Mouse (Mus musculus): ENCODE measurements around the gene Fstl4. TPM values are rescaled to one million over a fixed set of nuclear protein-coding genes. Genes with fewer than 3 reads are reported as not detected.

Fstl4 gene
- total RNA-seq, 4 experiments from 2014 or later: 3.0 to 9.4 (median 4.3) TPM

DNA sequence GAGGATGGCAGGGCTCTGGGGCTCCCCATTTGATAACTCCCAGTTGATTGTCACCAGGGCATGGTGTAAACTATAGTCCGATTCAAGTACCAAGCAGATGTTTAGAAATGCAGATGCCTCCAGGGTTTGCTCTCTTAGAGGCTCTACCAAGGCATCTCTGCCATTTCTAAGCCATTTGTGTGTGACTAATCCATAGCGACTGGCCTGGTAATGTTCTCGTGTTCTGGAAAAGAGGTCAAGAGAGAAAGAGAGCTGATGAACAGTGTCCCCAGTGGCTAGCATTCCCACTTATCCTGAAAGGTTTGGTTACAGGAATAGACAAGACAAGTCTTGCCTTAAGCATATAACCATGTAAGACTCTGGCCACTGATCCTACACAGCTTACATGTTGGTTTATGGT lies 3.5 kb downstream of the Fstl4 start:
- no peak for DNase-seq (ENCODE audit: low spot score)

DNA sequence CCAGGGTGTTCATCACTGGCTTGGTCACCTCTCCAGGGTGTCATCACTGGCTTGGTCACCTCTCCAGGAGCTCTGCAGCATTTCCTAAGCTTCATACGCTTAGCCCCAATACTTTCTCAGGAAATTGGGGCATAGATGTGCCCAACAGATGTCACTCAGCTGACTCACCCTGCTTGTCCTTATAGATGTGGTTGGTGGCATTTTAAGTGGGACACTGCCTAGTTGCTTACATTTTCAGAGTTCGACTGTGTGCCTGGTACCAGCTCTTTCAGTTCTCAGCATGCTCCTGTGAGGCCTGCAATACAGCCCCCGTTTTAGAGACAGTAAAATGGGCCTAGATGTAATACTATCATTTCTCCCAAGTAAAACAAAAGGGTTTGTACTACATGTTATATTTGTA lies 8.6 kb downstream of the Fstl4 start:
- DNase-seq (ENCODE audit: low spot score): no peak

DNA sequence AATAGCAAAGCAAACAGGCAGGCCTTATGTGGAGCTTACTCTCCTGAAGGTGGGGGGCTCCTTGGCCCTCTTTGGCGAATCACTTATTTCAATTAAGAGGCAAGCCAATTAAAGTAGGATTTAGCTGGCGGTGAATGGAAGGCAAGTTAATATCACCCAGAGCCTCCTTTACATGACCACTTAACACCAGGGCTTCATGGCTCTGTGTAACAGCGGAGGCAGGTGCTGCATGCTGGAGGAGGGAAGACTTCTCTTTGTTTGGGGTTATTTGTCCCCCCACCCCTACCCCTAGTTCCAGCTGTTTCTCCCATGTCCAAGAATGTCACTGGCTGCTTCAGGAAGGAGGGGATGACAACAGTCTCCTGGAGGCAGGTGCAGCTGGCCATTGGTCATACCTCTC lies 10.9 kb downstream of the Fstl4 start:
- DNase-seq (ENCODE audit: low spot score): no peak

DNA sequence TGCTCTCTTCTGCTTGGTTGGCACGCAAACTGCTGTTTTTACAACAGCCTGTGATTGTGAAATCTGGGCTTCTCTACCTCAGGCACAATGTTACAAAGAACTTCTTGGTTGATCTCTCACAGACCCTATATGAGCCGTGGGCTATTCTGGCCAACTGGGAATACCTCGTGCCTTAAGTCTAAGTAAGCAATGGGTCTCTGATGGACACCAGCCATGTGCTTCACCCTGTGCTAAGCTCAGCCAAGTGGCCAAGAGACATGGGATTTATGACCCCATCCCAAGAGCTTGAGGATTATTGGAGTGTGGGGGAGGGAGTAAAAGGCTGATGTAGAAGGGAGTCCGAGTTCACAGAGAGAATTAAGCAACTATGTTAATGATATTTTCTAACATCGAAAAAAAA lies 18.0 kb downstream of the Fstl4 start:
- no peak for DNase-seq (ENCODE audit: low spot score)

DNA sequence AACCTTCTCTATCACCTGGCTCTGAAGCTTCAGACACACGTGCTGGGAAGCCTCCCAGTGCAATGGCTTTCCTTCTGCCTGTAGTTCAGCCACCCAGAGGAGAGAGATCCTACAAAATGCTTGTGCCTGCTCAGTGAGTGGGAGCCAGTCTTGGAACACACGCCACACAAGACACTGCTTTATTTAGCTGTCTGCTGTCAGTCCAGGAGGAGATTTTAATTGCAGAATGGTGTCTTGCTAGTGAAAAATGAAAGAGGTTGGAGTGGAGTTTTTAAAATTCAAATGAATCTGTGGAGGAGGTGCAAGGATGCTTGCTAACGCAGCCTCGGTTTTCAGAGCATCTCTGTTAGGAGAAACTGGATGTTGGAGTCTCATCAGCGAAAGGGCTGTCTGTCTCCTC lies 29.9 kb downstream of the Fstl4 start:
- no peak for DNase-seq (ENCODE audit: low spot score)

DNA sequence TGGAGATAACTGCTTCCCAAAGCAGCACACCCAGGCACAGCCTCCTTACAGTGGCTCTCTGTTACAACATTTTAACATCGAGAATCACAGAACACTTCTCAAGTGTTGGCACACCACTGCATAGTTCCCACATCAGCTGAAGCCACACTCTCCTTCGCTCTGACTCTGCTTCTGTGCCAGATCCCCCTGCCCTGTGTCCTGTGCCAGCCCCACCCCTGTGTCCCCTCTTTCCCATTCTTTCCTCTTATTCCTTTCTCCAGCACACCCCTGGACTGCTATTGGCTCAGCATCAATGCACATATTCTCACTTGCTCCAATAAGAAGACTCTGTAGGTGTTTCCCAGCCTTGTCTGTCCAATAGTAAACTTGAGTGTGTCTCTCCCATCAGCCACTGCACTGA lies 45.1 kb downstream of the Fstl4 start:
- no peak for DNase-seq (ENCODE audit: low spot score)

DNA sequence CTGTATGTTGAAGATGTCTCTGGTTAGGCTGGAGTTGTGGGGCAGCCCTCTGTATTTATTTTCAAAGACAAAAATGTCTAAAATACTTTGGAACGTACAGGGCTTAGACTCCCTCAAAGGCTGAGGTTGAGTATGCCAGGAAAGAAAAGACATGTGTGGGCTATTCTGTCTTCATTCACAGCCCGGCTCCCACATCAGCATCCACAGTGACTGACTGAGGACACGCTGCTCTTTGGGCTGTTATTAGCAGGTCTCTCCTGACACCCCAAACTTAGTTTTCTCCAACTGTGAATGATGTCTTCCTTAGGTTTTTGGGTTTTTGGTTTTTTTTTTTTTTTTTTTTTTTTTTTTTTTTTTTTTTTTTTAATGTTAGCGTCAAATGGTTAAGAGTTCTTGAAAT lies 51.6 kb downstream of the Fstl4 start:
- DNase-seq (ENCODE audit: low spot score): no peak

DNA sequence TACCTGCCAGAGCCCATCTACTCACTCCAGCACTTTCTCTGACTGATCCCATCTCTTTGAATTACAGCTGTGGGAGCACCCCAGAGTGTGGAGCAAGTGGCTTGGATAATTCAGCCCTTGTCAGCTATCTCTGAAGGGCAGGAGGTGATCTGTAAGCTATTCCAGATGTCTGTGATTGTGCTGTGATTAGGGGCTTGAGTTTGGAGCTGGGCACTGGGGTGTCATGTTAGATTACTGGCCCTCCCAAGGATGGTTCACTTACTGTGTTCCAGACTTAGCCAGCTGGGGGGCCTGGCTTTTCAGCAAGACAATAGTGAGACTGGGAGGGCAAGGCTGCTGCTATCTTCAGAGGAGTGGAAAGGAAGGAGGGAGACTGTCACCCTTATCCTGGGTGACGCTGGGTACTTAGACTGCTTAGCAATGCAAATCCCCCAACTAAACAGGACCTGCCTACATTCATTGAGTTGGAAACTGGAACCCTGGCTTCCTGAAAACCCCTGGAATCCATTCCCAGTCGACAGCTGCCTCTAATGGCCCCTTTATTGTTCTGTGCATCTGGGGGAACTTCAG lies 56.0 kb downstream of the Fstl4 start:
- no peak for DNase-seq (ENCODE audit: low spot score)

DNA sequence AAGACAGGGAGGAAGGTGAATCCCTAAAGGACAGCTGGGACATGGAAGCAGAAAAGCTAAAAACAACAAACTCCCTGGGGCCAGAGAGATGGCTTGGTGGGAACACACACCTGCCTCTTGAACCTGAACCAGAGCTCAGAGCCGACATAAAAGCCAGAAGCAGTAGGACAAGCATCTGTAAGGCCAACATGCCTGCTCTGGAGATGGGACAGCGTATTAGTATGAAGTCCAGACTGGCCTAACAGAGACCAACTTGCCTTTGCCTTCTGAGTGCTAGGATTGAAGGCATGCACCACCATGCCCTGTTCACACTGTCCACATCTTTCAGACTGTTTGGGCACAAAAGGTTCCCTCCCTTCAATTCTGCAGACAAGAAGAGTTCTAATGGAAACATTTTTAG lies 62.2 kb downstream of the Fstl4 start:
- DNase-seq (ENCODE audit: low spot score): no peak

DNA sequence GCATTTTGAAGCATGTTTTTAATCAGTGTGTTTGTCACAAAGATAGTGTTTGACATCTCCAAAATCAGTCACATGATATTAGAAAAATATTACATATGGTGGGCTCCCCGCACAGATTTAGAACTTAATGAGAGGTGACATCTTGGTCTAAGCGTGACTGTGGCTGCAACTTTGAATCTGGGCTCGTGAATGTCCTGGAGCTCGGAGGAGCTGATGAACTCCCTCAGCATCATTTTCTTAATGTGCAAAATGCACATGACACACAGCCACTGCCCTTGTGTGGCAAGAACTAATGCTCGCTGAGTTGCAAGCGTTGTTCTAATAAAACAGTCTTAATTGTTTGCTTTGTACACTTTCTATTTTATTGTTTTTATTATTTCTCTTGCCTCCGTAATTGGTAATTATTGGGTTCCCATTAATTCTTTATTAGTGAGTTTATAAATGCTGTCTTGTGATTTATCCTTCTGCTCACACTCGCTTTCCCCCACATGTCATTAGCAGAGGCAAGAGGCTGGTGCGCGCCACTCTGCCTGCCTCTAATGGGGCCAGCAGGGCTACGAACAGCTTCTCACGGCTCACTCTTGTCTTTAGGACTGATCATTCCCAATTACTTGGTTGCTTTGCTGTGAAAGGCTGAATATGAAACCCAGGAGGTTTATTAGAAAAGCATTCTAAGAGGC lies 67.3 kb downstream of the Fstl4 start:
- no peak for DNase-seq (ENCODE audit: low spot score)

DNA sequence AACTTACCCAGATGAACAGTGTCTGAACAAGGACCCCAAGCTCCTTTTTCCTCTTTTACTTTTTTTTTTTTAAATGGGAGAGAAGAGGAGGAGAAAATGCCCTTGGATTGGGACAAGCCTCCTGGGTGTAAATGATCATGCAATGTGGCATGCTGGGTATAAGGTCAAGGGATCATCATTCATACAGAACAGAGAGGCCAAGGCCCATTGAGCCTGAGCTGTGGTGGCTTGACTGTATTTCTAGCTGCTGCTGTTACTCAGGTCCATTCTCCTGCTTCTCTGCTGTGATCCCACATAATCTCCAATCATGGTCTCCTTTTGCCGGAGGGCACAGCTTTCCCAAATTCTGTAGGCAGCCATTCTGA lies 67.9 kb downstream of the Fstl4 start:
- no peak for DNase-seq (ENCODE audit: low spot score)

DNA sequence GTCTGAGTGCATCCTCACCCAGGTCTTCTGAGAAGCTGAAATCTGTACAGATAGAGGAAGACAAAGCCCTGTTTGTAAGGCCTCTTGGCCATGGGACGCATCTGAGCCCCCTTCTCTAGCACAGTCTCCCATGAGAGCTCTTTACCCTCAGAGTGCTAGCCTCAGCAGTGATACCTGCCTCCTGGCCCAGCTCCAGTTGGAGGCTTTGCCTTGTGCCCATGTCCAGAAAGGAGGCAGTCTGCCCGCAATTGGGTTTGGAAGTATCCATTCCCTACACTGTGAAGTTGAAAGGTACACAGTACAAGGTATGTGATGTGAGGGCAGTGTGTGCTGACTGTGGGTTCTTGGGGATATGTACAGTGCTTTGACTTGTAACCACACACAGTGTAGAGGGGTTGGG lies 84.3 kb downstream of the Fstl4 start:
- DNase-seq (ENCODE audit: low spot score): no peak

DNA sequence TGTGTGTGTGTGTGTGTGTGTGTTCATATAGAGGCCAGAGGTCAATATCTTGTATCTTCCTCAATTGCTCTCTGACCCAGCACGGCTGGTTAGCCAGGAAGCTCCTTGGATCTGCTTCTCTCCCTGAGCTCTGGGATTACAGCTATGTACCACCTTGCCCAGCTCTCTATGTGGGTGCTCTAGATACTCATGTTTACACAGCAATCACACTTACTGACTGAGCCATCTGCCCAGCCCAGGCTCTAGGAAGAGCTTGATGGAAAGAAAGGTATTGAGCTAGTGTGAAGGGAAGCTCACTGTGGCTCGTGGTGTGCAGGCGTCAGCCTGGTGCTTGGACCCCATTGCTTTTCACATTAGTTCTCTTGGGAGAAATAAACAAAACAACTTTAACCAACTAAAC lies 85.6 kb downstream of the Fstl4 start:
- DNase-seq (ENCODE audit: low spot score): no peak

DNA sequence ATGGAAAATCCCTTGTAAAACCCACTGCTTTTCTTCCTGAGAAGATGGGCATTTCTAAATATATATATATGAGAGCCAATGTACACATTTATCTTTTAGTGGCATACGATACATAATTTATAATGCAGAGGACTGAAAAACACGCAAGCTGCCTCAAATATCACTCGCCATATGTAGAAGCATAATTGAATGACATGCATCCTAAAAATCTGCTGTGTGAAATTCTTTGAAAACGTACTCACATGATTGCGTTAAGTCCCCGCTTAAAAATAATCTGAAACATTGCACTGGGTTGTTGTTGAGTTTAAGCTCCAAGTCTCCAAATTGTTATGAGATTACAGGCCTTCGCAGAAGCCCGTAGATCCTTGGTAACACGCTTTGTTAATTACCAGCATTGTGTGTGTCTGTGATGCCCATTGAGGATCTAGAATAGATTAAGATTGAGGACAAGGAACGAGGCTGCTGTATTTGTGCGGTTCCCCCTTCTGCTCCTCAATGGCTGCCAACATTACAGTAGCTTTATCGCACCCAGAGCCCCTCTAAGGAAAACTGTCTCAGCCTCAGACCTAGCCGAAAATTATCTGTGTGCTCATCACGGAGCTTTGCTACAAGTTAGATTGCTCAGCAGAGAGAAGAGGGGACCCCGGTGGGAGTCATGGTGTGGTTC lies 108.5 kb downstream of the Fstl4 start:
- no peak for DNase-seq (ENCODE audit: low spot score)

DNA sequence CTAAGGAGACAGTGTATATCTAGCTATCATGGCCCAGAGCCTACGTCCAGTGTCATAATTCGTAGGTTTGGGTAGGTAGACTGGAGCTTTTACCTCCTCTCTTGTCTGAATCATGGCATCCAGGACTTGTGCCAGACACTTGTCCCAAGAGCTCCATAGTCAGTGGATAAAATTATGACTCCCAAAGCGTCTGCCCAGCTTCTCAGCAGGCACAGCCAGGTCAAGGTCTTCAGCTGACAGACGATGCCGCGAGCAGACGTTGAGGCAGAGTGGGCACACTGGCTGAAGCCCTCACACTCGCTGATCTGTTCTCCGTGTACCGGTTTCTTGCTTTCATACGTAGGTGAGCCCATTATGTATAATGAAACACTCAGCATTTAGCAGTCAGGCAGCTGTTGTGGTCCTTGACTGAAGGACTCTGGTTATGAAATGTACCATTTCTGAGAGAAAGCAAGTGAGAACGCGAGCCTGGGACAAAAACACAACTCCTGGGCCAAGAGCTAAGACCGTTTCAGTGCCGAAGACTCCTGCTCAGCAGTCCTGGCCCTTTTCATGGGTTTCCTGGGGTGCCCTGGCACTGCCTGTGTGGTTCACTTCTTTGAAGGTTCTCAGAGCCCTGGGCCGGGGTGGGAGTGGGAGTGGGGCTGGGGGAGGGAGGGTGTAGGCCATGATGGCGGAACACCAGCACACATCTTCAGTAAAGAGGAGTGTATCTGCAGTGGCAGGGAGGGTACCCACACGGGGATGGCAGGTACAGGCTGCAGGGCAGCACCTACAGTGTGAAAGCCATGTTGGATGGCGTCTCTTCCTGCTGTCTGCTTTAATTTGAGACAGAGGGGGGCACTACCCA lies 111.7 kb downstream of the Fstl4 start:
- DNase-seq (ENCODE audit: low spot score): peak; percentile 21

DNA sequence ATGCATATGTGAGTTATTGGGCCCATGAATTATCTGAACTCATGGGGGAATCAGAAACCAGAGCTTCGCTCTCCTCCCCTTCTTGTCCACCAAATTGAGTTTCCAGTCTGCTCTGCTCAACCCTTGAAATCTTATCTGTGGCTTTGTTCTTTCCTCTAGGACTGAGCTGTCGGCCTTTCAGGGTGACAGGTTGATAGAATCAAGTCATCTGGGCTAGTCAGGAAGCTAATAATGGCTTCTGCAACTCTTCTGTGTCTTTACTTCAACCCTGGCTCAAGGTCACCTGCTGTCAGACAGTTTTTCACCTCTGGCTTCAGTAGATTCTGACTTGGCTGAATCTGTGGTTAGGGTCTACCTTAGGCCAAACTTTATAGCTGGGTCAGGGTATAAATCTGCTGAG lies 113.2 kb downstream of the Fstl4 start:
- DNase-seq (ENCODE audit: low spot score): peak; percentile 33

DNA sequence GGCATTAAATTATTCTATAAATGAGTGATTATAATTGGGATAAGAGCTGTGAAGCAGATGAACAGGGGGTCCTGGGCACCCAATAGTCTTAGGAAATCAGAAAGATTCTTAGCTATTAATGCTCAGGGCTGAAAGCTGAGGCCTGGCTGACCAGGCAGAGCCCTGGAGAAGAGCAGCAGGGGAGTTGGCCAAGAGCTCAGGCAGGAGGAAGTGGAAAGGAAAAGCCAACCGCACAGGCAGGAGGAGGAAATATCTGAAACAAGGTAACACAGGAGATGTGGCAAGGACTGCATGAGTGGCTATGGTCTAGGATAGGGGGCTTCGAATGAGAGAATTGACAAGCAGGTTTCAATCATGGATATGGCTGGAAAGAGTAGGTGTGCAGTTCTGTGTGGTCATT lies 115.5 kb downstream of the Fstl4 start:
- DNase-seq (ENCODE audit: low spot score): no peak

DNA sequence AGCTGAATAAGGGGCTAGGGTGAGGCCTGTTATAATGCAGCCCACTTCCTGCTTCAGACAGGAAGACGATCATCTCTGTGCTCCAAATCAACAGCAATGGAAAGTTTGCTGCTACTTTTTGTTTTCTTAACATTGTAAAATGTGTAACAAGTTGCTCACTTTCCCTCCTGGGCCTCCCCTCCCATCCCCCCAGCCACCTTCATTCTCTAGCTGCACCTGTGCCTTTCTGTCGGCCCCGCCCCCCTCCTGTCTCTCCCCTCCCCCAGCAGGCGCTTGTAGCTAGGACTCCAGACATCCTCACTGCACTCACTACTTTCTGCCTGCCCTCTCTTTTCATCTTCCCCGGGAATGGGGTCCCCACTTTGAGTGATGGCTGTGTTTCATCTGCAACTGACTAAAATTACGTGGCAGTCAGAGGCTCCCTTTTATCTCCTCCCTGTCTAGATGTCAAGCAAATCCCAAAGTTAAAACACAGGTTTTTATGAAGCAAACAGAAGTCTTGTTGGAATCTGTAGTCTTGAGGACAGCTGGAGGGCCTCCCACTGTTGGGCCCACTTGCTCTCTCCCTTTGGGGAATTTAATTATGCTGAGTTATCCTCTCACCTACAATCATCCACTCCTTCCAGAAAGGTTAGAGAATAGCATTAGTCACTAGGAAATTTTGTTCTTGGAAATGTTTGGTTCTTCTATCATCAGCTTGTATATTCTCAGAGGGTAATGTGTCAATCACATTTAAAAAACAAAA lies 122.3 kb downstream of the Fstl4 start:
- no peak for DNase-seq (ENCODE audit: low spot score)

DNA sequence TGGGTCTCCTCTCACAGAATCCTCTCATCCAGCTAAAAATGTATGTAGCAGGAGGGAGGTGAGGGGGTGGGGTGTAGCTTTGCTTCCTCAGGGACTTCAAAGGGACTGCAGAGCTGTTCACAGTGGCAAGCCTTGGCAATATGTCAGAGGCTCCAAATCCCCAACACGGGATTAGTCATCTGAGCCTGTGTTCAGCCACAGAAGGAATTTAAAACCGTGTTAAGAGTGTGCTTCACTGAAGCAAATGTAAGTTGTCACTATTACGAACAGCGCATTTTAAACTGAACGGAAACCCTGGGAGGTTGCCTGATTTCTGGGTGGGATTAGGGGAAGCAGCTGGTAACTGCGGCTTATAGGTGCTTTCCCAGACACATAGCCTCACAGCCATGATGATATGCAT lies 123.7 kb downstream of the Fstl4 start:
- no peak for DNase-seq (ENCODE audit: low spot score)

DNA sequence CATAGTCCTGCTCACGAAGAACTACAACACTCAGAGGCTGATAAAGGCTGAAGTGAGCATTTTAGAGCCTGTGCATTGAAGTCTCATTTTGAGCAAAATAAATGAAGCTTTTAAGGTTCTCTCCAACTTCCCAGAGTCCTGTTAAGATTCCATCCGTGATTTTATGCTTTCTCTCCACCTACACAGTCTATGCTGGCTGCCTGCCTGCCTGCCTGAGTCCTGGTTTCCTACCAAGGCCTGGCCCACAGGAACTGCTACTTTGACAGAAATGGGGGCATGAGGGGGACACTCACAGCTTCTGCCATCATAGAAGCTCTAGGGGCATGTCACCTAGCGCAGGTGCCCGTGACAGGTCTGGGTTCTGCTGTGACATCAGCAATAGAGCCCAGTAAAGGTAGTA lies 125.1 kb downstream of the Fstl4 start:
- no peak for DNase-seq (ENCODE audit: low spot score)

DNA sequence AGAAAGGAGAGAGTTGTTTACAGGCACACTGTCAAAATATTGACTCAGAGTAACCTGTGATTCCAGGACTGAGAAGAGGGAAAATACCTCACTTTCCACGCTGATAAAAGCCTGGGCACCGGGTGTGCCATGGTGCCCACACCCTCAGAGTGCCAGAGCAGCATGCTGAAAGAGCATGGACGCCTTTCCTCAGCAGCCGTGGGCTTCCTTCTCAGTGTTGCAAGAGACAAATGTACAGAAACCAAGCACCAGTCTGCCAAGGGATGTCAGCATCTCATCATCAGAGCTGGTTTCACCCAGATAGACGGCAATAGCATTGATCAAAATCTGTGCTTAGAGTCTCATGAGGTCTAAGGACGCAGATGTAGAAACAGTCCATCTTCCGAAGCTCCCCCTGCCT lies 125.7 kb downstream of the Fstl4 start:
- no peak for DNase-seq (ENCODE audit: low spot score)

DNA sequence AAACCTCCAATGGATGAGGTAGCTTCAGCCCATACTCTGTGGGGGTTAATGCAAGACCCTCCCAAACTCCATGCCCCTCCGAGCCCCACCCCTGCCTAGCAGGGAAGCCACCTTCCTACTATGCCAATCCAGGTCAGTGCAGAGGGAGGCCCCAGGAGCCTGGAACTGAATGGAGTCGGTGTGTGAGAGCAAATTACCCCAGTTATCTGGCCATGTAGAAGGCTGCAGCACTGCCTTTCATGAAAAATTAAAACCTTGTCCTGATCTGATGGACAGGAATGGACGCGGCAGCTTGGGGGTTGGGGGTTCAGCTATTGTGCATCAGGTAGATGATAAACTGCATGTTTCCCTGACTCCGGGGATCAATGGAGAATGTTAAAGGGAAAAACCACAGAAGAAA lies 139.7 kb downstream of the Fstl4 start:
- no peak for DNase-seq (ENCODE audit: low spot score)
